Mouse (Mus musculus) kidney, embryonic 14.5 days (tissue): ENCODE data around the gene Nbas. TPM values are rescaled to one million over a fixed set of nuclear protein-coding genes. Genes with fewer than 3 reads are reported as not detected.

ENCODE experiments used
- ATAC-seq: fragments of 200-750 bp; cut with Nextera tagmentation; 2 replicates; pipeline ENCODE4 v1.8.0; 2017; ENCODE audit warnings: moderate number of reproducible peaks, mild to moderate bottlenecking, moderate TSS enrichment, moderate library complexity; ENCODE audit not compliant: low FRiP score, low TSS enrichment
- H3K27ac ChIP-seq: fragments of 300-500 bp; sonication (generic); 2 replicates; pipeline ENCODE4 v1.5.1; 2014; ENCODE audit warnings: low read depth, mild to moderate bottlenecking, low read length, moderate library complexity, mixed read lengths
- H3K27me3 ChIP-seq: fragments of 300-500 bp; sonication (generic); 2 replicates; pipeline ENCODE4 v1.6.1; 2014; ENCODE audit warnings: mild to moderate bottlenecking, low read length; ENCODE audit not compliant: control insufficient read depth, insufficient read depth
- H3K36me3 ChIP-seq: fragments of 300-500 bp; sonication (generic); 2 replicates; pipeline ENCODE4 v1.6.1; 2014; ENCODE audit warnings: low read length, mixed read lengths; ENCODE audit not compliant: control insufficient read depth, insufficient read depth
- H3K4me1 ChIP-seq: fragments of 300-500 bp; sonication (generic); 2 replicates; pipeline ENCODE4 v1.6.1; 2014; ENCODE audit warnings: low read length, mixed read lengths; ENCODE audit not compliant: control insufficient read depth, insufficient read depth
- H3K4me2 ChIP-seq: fragments of 300-500 bp; sonication (generic); replicated peaks from 2 replicates; pipeline ENCODE4 v1.6.1; 2014; ENCODE audit warnings: low read depth, mild to moderate bottlenecking, low read length
- H3K4me3 ChIP-seq: fragments of 300-500 bp; sonication (generic); 2 replicates; pipeline ENCODE4 v1.5.1; 2014; ENCODE audit warnings: mild to moderate bottlenecking, low read length
- H3K9ac ChIP-seq: fragments of 300-500 bp; sonication (generic); 2 replicates; pipeline ENCODE4 v1.6.1; 2014; ENCODE audit warnings: low read depth, mild to moderate bottlenecking, low read length, moderate library complexity
- H3K9me3 ChIP-seq: fragments of 300-500 bp; sonication (generic); 2 replicates; pipeline ENCODE4 v1.6.1; 2016; ENCODE audit warnings: low read length; ENCODE audit not compliant: control insufficient read depth
- WGBS: fragments of 180-500 bp; shearing (Covaris S2); extraction: QIAGEN DNeasy Blood & Tissue Kit; methylation state at CpG from one replicate; pipeline ENCODE4 v1.1.7; 2014; 5-methylcytosine and 5-hydroxymethylcytosine counted together
- polyA plus RNA-seq: library from polyadenylated mRNA; unstranded; fragments of >200 nt; fragmentation: Nextera tagmentation; extraction: Ambion mirVana; gene quantifications from 2 replicates; pipeline ENCODE4 v1.2.1, GENCODE M21; 2014

Nbas gene
- polyA plus RNA-seq, 1 experiment from 2014 or later, result 18.3 TPM

DNA sequence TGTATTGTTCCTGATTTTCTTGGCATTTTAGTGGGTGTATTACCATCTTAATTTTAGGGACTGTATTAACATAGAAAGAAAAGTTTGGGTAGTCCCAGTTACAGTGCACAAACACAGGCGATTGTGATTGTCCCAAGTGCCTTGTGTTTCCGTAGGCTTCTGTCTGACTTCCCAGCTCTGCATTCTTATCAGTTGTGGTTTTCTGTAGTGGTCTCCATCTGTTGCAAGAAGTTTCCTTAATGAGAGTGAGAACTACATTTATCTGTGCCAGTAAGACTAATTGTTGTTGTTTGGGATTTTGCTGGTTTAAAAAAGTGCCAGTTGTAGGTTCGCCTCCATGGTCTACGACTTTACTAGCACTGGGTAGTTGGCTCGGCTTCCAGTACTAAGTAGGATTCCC lies 88.3 kb downstream of the Nbas start:
- Histone ChIP-seq H3K36me3 (peaks cover 6% of the 10 kb centered on the region), H3K4me2 (no peak overlapping the region), H3K9me3 (no peaks in the 10 kb centered on the region), H3K4me3 (no peak overlapping the region), H3K27me3 (no peaks in the 10 kb centered on the region), H3K9ac (no peak overlapping the region), H3K27ac (no peak overlapping the region), H3K4me1 (no peaks in the 10 kb centered on the region)
- whole genome bisulfite sequencing, result 93% methylated on average over 5 of the region's 5 CpGs
- no peak for ATAC-seq

DNA sequence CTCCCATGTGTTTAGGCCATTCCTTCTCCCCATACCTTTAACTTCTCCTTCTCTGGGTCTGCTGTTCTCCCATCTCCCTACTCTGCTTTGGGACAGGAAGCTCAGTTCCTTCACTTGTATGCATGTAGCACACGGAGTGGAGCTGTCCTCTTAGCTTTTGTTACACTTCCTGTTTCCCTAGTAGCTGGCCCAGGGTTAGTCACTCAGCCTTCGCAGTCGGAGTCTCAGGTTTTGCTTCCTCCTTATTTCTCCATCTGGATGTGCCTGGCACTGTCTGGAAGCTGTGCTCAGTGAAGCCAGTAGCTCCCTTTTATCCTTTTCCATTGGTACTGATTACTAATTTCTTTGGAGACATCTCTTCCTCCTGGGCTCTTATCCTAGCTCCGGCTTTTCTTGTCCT lies 89.9 kb downstream of the Nbas start:
- Histone ChIP-seq H3K27me3 (no peaks in the 10 kb centered on the region), H3K4me3 (no peak overlapping the region), H3K4me1 (no peaks in the 10 kb centered on the region), H3K4me2 (no peak overlapping the region), H3K9me3 (no peaks in the 10 kb centered on the region), H3K9ac (no peak overlapping the region), H3K27ac (no peak overlapping the region), H3K36me3 (peaks cover 8% of the 10 kb centered on the region)
- WGBS, result 55% methylated on average over 4 of the region's 4 CpGs
- ATAC-seq, result no peak

- Histone ChIP-seq H3K4me3 (no peak overlapping the region), H3K9me3 (no peaks in the 10 kb centered on the region), H3K9ac (no peak overlapping the region), H3K27ac (no peak overlapping the region), H3K4me2 (no peak overlapping the region), H3K4me1 (no peaks in the 10 kb centered on the region), H3K36me3 (peaks cover 8% of the 10 kb centered on the region), H3K27me3 (no peaks in the 10 kb centered on the region)
- no peak for ATAC-seq
- WGBS, result 45% methylated on average over 7 of the region's 7 CpGs
These were observed 91.4 kb downstream of the Nbas start for GRCm38 (mm10) chr12:13360183-13360811.

GRCm38 (mm10) chr12:13381580-13381979 lies 112.6 kb downstream of the Nbas start:
- no peak overlapping the region for H3K4me3 ChIP-seq
- no peak for ATAC-seq
- peaks cover 6% of the 10 kb centered on the region; the same call in 1 of the 2 replicates for H3K36me3 ChIP-seq
- no peaks in the 10 kb centered on the region for H3K27me3 ChIP-seq
- H3K4me1 ChIP-seq, result no peaks in the 10 kb centered on the region
- H3K9ac ChIP-seq, result no peak overlapping the region
- no peak overlapping the region for H3K27ac ChIP-seq
- no peaks in the 10 kb centered on the region for H3K9me3 ChIP-seq
- 92% methylated on average over 7 of the region's 7 CpGs for WGBS
- no peak overlapping the region for H3K4me2 ChIP-seq

- Histone ChIP-seq H3K27me3 (no peaks in the 10 kb centered on the region), H3K4me2 (no peak overlapping the region), H3K9ac (no peak overlapping the region), H3K4me3 (no peak overlapping the region), H3K27ac (no peak overlapping the region), H3K36me3 (0 out of 2 replicates have a peak, but pooled peaks cover 3% of the 10 kb centered on the region), H3K9me3 (no peaks in the 10 kb centered on the region), H3K4me1 (no peaks in the 10 kb centered on the region)
- ATAC-seq, result no peak
These were observed 113.1 kb downstream of the Nbas start for GRCm38 (mm10) chr12:13382046-13382445.

DNA sequence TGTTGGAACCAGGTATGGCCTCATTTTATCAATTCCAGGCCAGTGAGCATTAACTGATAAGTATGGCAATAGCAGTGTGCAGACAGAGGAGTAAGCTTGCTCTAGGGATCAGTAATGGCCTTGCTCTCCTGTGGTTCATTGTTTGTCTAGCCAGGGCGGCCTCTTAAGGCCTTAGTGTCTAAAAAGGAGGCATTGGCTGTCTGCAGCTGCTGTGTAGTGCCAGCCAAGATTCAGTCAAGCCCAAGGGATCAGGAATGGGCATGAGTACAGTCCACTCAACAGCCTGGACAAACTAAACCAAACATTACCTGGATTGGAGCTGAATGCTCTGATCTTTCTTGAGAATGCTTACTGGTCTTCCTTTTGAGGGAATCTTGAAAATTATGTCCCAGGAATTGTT lies 120.7 kb downstream of the Nbas start:
- no peak overlapping the region for H3K4me3 ChIP-seq
- H3K27me3 ChIP-seq, result no peaks in the 10 kb centered on the region
- H3K36me3 ChIP-seq, result peaks cover 12% of the 10 kb centered on the region; the same call in 1 of the 2 replicates
- ATAC-seq, result no peak
- H3K4me2 ChIP-seq, result no peak overlapping the region
- no peak overlapping the region for H3K9ac ChIP-seq
- no peaks in the 10 kb centered on the region for H3K4me1 ChIP-seq
- H3K9me3 ChIP-seq, result no peaks in the 10 kb centered on the region
- H3K27ac ChIP-seq, result no peak overlapping the region
- WGBS, result 87% methylated on average over 1 of the region's 1 CpGs

- Histone ChIP-seq H3K27me3 (no peaks in the 10 kb centered on the region), H3K9ac (no peak overlapping the region), H3K4me3 (no peak overlapping the region), H3K4me2 (no peak overlapping the region), H3K4me1 (no peaks in the 10 kb centered on the region), H3K9me3 (no peaks in the 10 kb centered on the region), H3K36me3 (peaks cover 2% of the 10 kb centered on the region), H3K27ac (no peak overlapping the region)
- no peak for ATAC-seq
These were observed 141.3 kb downstream of the Nbas start for GRCm38 (mm10) chr12:13410191-13410590.

DNA sequence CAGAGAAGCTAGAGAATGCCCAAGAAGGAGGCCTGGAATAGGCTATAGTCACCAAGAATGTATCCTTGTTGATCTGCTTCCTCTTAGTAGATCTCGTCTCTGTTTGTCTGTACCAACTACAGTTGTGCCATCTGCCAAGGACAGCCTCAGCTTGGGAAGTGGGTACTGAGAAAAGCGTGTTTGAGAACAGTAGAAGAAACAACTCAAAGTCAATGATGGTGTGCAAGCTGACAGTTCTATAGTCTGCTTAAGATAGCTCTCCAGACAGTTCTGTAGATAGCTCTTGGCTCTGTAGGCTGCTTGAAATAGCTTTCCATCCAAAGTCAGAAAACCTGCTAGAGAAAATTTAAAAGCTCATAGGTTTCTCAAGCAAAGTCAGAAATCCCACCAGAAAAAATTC lies 149.7 kb downstream of the Nbas start:
- Histone ChIP-seq H3K4me3 (no peak overlapping the region), H3K9me3 (no peaks in the 10 kb centered on the region)

DNA sequence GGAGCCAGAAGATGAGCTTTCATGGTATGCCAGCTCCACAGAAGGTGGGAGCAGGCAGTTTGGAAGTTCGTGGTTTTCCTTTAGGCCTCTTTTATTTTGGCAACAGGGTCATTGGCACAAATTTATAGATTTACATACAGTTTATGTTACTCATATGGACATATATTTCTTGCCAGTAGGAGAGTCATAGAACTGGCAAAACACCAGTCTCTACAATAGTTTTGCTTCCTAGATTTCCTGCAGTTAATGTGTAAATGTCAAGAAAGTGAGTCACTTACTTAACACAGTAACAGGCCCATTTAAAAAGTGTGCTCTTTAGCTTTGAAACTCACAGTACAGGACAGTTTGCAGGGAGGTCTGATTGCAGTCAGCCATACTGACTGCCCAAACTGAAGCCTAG lies 161.3 kb downstream of the Nbas start:
- H3K4me1 ChIP-seq, result no peaks in the 10 kb centered on the region
- WGBS, result 77% methylated on average over 1 of the region's 1 CpGs

More for the DNA sequence above, 149.7 kb downstream of the Nbas start:
- H3K27me3 ChIP-seq, result no peaks in the 10 kb centered on the region
- H3K9ac ChIP-seq, result no peak overlapping the region
- 95% methylated on average over 2 of the region's 2 CpGs for WGBS
- H3K27ac ChIP-seq, result no peak overlapping the region
- H3K4me2 ChIP-seq, result no peak overlapping the region
- peaks cover 7% of the 10 kb centered on the region for H3K36me3 ChIP-seq
- no peaks in the 10 kb centered on the region for H3K4me1 ChIP-seq
- no peak for ATAC-seq

More for the DNA sequence above, 161.3 kb downstream of the Nbas start:
- H3K9me3 ChIP-seq, result no peaks in the 10 kb centered on the region
- H3K36me3 ChIP-seq, result 0 out of 2 replicates have a peak, but pooled peaks cover 2% of the 10 kb centered on the region
- H3K9ac ChIP-seq, result no peak overlapping the region
- no peak overlapping the region for H3K4me3 ChIP-seq
- H3K27ac ChIP-seq, result no peak overlapping the region
- no peaks in the 10 kb centered on the region for H3K27me3 ChIP-seq
- no peak for ATAC-seq
- H3K4me2 ChIP-seq, result no peak overlapping the region
